Mouse (Mus musculus): ENCODE data around the gene Cd300ld3.

GRCm38 (mm10) chr11:115083376-115084139 lies 35.3 kb upstream of the Cd300ld3 start:
- TF ChIP-seq POLR2A (IDR thresholded peaks at IDR 0.05; ENCODE audit: insufficient read depth, low read depth, low read length) (no peak), CTCF (IDR thresholded peaks at IDR 0.05; ENCODE audit: insufficient read depth, low read depth, low read length) (peak; percentile 48; the same call in 1 of the 2 replicates)
